Mouse (Mus musculus) embryonic facial prominence, embryonic 14.5 days (tissue): ENCODE measurements around the gene Zyg11a. TPM values are rescaled to one million over a fixed set of nuclear protein-coding genes. Genes with fewer than 3 reads are reported as not detected.

Source experiments
- ATAC-seq: fragments of 200-750 bp; cut with Nextera tagmentation; 2 replicates; pipeline ENCODE4 v1.8.0; 2017; ENCODE audit warnings: low read depth, moderate number of reproducible peaks, moderate TSS enrichment
- DNase-seq: peaks from one replicate; pipeline ENCODE4 v3.0.0-alpha.2; 2015; ENCODE audit warnings: low spot score
- H3K27ac ChIP-seq: fragments of 300-500 bp; sonication (generic); replicated peaks from 2 replicates; pipeline ENCODE4 v1.5.1; 2014; ENCODE audit warnings: low read depth, mild to moderate bottlenecking, low read length, moderate library complexity
- H3K27me3 ChIP-seq: fragments of 300-500 bp; sonication (generic); replicated peaks from 2 replicates; pipeline ENCODE4 v1.6.1; 2014; ENCODE audit warnings: low read length; ENCODE audit not compliant: control insufficient read depth, insufficient read depth
- H3K36me3 ChIP-seq: fragments of 300-500 bp; sonication (generic); 2 replicates; pipeline ENCODE4 v1.6.1; 2014; ENCODE audit warnings: low read length, mixed read lengths; ENCODE audit not compliant: control insufficient read depth, insufficient read depth
- H3K4me1 ChIP-seq: fragments of 300-500 bp; sonication (generic); 2 replicates; pipeline ENCODE4 v1.6.1; 2014; ENCODE audit warnings: antibody characterized with exemption, low read length; ENCODE audit not compliant: control insufficient read depth, insufficient read depth
- H3K4me2 ChIP-seq: fragments of 300-500 bp; sonication (generic); 2 replicates; pipeline ENCODE4 v1.6.1; 2014; ENCODE audit warnings: low read depth, mild to moderate bottlenecking, low read length, moderate library complexity, mixed read lengths
- H3K4me3 ChIP-seq: fragments of 300-500 bp; sonication (generic); 2 replicates; pipeline ENCODE4 v1.5.1; 2014; ENCODE audit warnings: low read depth, mild to moderate bottlenecking, low read length
- H3K9ac ChIP-seq: fragments of 300-500 bp; sonication (generic); 2 replicates; pipeline ENCODE4 v1.6.1; 2014; ENCODE audit warnings: low read depth, mild to moderate bottlenecking, low read length, moderate library complexity, mixed read lengths
- H3K9me3 ChIP-seq: fragments of 300-500 bp; sonication (generic); 2 replicates; pipeline ENCODE4 v1.6.1; 2016; ENCODE audit warnings: low read length; ENCODE audit not compliant: control insufficient read depth
- WGBS: fragments of 180-500 bp; shearing (Covaris S2); extraction: QIAGEN DNeasy Blood & Tissue Kit; methylation state at CpG from one replicate; pipeline ENCODE4 v1.1.7; 2014; 5-methylcytosine and 5-hydroxymethylcytosine counted together
- polyA plus RNA-seq: library from polyadenylated mRNA; unstranded; fragments of >200 nt; fragmentation: Nextera tagmentation; extraction: Ambion mirVana; gene quantifications from 2 replicates; pipeline ENCODE4 v1.2.1, GENCODE M21; 2014

Zyg11a gene
- polyA plus RNA-seq: 0.07 TPM in 1 of 2 replicates, not detected in the other

DNA sequence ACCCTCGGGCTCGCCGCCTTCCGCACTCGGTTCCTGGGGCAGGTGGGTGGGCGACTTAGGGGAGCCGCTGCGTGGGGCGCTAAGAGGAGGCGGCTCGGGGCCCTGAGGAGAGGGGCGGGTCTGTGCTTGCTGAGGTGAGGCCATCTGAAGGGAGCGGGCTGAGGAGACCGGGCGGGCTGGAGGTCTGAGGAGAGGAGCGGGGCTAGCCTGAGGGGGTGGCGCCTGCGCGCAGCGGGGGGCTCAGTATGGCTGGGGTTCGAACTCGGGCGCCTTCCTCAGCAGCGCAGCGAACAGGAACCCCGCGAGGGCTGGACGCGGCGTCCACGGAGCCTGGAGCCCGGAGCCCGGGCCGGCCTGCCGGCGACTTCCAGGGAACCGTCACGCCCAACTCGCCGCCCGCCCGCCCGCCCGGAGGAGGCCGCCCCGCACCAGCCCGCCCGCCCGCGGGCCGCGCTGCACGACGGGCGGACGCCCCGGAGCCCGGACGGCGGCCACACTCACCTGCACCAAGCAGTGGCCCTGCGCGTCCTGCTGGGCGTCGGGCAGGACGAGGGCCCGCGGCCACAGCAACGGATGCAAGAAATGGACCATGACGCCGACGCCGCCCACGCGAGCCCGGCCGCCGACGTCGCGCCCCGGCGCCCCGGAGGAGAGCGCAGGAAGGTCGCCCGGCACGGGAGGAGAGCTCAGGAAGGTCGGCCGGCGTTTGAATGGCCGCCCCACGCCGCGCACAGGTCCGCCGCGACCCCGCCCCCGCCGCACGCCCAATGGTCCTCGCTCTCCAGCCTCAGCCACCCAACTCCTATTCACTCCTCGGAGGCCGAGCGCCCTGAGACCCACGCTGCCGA is at the start of gene Zyg11a:
Gene Zyg11a, minus strand, starts transcription at position 717 of the 848 bp plus-strand sequence.
- Histone ChIP-seq H3K36me3 (no peaks in the 10 kb centered on the region), H3K27ac (no peak within 1 kb of the TSS), H3K4me3 (peak within 1 kb of the TSS; percentile 50), H3K4me2 (peak within 1 kb of the TSS; percentile 70), H3K4me1 (no peaks in the 10 kb centered on the region), H3K9me3 (no peaks in the 10 kb centered on the region), H3K27me3 (peaks cover 36% of the 10 kb centered on the region), H3K9ac (peak within 1 kb of the TSS; percentile 42)
- DNase-seq: peak; percentile 4
- WGBS: 2% methylated on average over 15 of the region's 107 CpGs
- peak; percentile 55 for ATAC-seq

DNA sequence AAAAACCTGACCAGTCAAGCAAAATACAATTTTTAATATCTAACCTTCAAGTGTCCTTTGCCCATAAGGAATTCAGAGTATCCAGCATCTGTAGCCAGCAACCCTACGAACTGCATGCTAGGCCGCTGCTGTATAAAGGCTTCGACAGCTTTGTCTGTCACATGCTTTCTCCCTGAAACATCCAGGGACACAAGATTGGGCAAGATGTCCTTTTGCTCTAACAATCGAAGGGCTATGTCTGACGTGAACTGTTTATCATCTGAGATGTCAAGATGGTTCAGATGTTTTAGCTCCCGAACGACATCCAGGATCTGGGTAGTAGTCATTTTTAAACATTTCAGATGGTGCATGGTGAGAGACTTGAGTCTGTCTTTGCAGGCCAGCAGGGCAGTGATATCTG is 47.9 kb upstream of the Zyg11a start:
- H3K27ac ChIP-seq: no peak overlapping the region
- H3K9ac ChIP-seq: no peak overlapping the region
- DNase-seq (no peak), ATAC-seq (no peak)
- H3K4me2 ChIP-seq: no peak overlapping the region
- H3K9me3 ChIP-seq: no peaks in the 10 kb centered on the region
- no peak overlapping the region for H3K4me3 ChIP-seq
- WGBS: 95% methylated on average over 7 of the region's 7 CpGs
- peaks cover 55% of the 10 kb centered on the region for H3K36me3 ChIP-seq
- no peaks in the 10 kb centered on the region for H3K27me3 ChIP-seq
- no peaks in the 10 kb centered on the region for H3K4me1 ChIP-seq

DNA sequence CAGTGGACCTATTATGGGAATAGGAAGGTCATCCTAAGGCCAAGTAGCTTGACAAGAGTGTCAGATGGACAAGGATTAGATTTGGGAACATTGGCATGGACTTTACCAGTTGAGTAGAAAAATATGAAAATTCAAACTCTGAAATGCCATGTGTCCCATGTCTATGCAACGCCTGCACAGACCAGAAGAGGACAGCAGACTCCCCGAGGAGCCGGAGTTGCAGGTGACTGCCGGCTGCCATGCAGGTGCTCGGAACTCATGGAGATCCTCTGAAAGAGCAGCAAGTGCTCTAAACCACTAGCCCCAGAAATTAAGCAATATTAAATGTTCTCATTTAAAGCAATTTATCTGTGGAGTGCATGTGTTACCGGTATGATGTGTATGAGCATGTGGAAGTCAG is 35.5 kb upstream of the Zyg11a start:
- DNase-seq (no peak), ATAC-seq (no peak)
- H3K4me1 ChIP-seq: no peaks in the 10 kb centered on the region
- no peak overlapping the region for H3K9ac ChIP-seq
- H3K27me3 ChIP-seq: no peaks in the 10 kb centered on the region
- H3K9me3 ChIP-seq: no peaks in the 10 kb centered on the region
- 88% methylated on average over 6 of the region's 6 CpGs for whole genome bisulfite sequencing
- no peak overlapping the region for H3K27ac ChIP-seq
- no peak overlapping the region for H3K4me2 ChIP-seq
- peaks cover 90% of the 10 kb centered on the region for H3K36me3 ChIP-seq
- H3K4me3 ChIP-seq: no peak overlapping the region

DNA sequence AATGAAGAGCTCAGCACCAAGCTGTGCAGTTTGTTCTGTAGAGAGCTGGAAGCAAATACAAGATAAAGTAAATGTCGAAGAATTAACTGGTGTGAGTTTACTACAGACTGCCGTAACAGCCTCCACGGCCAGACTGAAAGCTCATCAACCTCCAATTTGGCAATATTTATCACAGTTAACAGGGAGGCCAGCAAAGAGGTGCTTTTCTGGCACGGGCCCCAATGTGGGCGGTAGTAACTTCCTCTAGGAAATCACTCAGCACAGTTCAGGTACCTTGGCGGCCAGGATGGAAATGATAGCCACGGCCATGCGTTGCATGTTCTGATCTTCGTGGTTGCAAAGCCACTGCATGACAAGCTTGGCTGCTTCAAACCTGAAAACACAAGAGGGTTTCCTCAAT is 32.7 kb upstream of the Zyg11a start:
- Histone ChIP-seq H3K27me3 (no peaks in the 10 kb centered on the region), H3K36me3 (peaks cover 73% of the 10 kb centered on the region), H3K4me3 (no peak overlapping the region), H3K4me1 (no peaks in the 10 kb centered on the region), H3K9ac (no peak overlapping the region), H3K27ac (no peak overlapping the region), H3K9me3 (no peaks in the 10 kb centered on the region), H3K4me2 (no peak overlapping the region)
- no peak for ATAC-seq
- DNase-seq: no peak
- WGBS: 94% methylated on average over 9 of the region's 9 CpGs

DNA sequence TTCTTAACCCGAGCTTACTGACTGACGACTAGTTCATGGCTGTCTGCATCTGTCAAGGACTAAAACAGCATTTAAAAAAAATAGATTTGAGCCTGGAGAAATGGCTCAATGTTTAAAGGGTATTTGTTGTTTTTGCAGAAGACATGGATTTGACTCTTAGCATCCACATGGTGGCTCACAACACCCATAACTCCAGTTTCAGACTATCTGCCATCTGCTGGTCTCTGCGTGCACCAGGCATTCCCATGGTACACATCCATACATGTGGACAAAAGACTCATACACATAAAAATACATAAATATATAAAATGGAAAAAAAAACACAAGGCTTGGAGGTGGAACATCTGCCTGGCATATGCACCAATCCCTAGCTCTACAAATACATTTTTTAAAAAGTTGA is 31.5 kb upstream of the Zyg11a start:
- no peaks in the 10 kb centered on the region for H3K4me1 ChIP-seq
- WGBS: 86% methylated on average over 3 of the region's 3 CpGs
- H3K9ac ChIP-seq: no peak overlapping the region
- H3K27ac ChIP-seq: no peak overlapping the region
- peaks cover 73% of the 10 kb centered on the region for H3K36me3 ChIP-seq
- DNase-seq (no peak), ATAC-seq (no peak)
- no peaks in the 10 kb centered on the region for H3K9me3 ChIP-seq
- H3K27me3 ChIP-seq: no peaks in the 10 kb centered on the region
- no peak overlapping the region for H3K4me3 ChIP-seq
- no peak overlapping the region for H3K4me2 ChIP-seq

DNA sequence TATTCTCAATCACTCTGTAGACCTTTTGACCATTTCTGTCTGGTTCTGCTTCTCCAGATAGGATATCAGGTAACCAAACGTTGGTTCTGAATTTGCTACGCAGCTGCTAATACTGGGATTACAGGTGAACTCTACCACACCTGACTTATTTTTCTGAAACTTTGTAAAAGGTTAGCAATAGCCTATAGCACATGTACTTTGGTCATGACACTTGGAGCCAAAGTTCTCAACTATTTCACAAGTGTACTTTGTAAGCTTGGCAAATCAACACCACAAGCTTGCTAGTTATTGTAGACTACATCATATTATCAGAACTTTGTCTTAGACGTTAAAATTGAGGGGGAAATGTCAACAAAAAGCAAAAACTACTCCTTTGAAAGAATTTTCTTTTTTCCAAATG is 15.8 kb upstream of the Zyg11a start:
- Histone ChIP-seq H3K4me2 (no peak overlapping the region), H3K27me3 (no peaks in the 10 kb centered on the region), H3K9ac (no peak overlapping the region), H3K9me3 (no peaks in the 10 kb centered on the region), H3K4me1 (no peaks in the 10 kb centered on the region), H3K4me3 (no peak overlapping the region), H3K27ac (no peak overlapping the region), H3K36me3 (peaks cover 59% of the 10 kb centered on the region)
- no peak for ATAC-seq
- no peak for DNase-seq
- 82% methylated on average over 3 of the region's 3 CpGs for WGBS

DNA sequence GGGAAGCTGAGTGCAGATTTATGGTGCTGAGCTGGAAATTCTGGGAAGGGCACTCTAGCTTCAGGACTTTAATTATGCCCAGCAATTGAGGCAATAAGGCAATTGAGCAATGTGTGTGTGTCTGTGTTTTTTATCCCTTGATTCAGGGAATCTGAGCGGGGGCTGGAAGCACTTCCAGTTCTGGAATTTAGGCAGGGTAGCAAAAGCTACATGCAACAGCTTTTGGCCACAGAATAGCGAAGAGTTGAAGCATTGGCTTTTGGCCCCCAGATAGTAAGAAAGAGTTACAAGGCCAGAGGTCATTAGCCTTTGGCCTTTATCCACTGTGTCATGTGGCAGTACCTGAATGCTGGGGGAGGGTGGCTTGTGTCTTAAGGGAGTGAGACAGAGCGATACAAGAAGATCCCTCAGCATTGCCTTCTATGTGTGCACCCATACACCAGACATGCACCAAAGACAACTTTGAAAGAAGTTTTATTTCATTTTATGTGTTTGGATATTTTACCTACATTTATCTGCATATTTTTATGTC is 7.6 kb upstream of the Zyg11a start:
- Histone ChIP-seq H3K9ac (no peak overlapping the region), H3K27ac (no peak overlapping the region), H3K9me3 (no peaks in the 10 kb centered on the region), H3K27me3 (no peaks in the 10 kb centered on the region), H3K4me1 (no peaks in the 10 kb centered on the region), H3K4me3 (no peak overlapping the region), H3K36me3 (no peaks in the 10 kb centered on the region), H3K4me2 (no peak overlapping the region)
- 54% methylated on average over 3 of the region's 3 CpGs for WGBS
- ATAC-seq (no peak), DNase-seq (no peak)

DNA sequence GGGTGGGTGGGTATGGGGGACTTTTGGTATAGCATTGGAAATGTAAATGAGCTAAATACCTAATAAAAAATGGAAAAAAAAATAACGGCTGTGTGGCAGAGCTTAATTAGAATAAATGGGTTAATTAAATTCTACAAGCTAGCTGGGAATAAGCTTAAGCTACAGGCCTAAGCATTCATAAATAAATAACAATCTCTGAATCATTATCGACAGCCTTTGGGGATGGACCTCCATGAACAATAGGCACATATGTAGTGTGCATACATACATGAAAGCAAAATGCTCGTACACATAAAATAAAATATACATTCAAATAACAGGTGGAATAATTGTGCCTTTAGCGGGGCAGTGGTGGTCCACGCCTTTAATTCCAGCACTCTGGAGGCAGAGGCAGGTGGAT is 4.7 kb upstream of the Zyg11a start:
- WGBS: 87% methylated on average over 5 of the region's 5 CpGs
- no peak overlapping the region for H3K27ac ChIP-seq
- no peak overlapping the region for H3K9ac ChIP-seq
- no peaks in the 10 kb centered on the region for H3K9me3 ChIP-seq
- H3K36me3 ChIP-seq: no peaks in the 10 kb centered on the region
- H3K4me1 ChIP-seq: no peaks in the 10 kb centered on the region
- H3K27me3 ChIP-seq: peaks cover 25% of the 10 kb centered on the region
- H3K4me2 ChIP-seq: no peak overlapping the region
- ATAC-seq (no peak), DNase-seq (no peak)
- H3K4me3 ChIP-seq: no peak overlapping the region

DNA sequence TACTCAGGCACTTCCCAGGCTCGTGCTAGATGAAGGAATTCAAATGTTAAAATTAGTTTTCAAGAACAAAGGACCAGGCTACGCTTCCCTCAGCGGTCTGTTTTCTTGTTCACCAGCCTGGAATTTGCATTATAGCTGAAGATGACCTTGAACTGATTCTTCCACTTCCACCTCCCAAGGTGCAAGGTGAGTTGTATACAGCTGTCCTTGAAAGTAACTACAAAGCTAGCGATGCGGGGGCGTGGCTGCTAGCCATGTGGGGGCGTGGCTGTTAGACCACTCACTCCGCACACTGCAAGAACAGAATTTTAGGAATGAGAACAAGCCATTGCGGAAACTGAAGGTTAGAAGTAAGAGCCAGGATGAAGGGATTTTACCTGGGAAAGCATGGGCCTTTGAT is 1.2 kb upstream of the Zyg11a start:
- Histone ChIP-seq H3K9ac (no peak overlapping the region), H3K9me3 (no peaks in the 10 kb centered on the region), H3K27me3 (peaks cover 36% of the 10 kb centered on the region), H3K27ac (no peak overlapping the region), H3K36me3 (no peaks in the 10 kb centered on the region), H3K4me1 (no peaks in the 10 kb centered on the region), H3K4me3 (no peak overlapping the region), H3K4me2 (peak overlapping the region; percentile 32)
- no peak for DNase-seq
- 6% methylated on average over 9 of the region's 9 CpGs for WGBS
- ATAC-seq: no peak
